Mouse (Mus musculus): ENCODE data around the gene Snf8.

GRCm38 (mm10) chr11:96037499-96037898, 2.8 kb downstream of the Snf8 start:
- TF ChIP-seq CTCF (IDR thresholded peaks at IDR 0.05; ENCODE audit: borderline replicate concordance, control insufficient read depth, extremely low read depth, insufficient read depth, low read length, poor library complexity) (no peak), POLR2A (IDR thresholded peaks at IDR 0.05; ENCODE audit: control insufficient read depth, extremely low read depth, insufficient read depth, low read length, poor library complexity) (no peak)

Data from thymus, adult 2 months (tissue).